Mouse (Mus musculus) liver, postnatal 0 days (tissue): ENCODE results near the gene A530032D15Rik.
"Not testable (repeated sequence)": the region's sequence is repeated elsewhere in the genome, so short reads cannot be mapped to it uniquely, and the experiment has no call there.

Experiments used
- CTCF ChIP-seq: sonication (generic); IDR thresholded peaks from 2 replicates; pipeline ENCODE4 v1.5.1; 2016; ENCODE audit warnings: antibody characterized with exemption, low read depth
- EP300 ChIP-seq: IDR thresholded peaks from 2 replicates; pipeline ENCODE4 v1.6.1; 2016; ENCODE audit warnings: antibody characterized with exemption, low read depth, mild to moderate bottlenecking

DNA sequence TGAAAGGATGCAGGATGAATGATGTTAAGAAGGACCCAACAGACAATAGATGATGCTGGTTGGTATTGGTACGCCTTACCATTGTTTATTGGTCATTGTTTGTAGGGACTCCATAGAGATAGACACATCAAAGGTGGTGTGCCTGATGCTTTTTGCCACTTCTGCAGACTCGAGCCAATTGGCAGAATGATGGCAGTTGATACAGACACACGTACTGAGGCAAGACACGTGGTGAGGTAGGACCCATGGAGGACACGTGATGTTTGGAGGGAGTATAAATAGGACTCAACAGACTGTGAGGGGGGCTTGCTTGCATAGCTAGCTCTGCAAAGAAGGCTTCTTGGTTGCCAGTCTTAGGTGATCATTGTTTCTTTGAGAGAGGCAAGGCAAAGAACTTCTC is 45.5 kb upstream of the A530032D15Rik start:
- not testable (repeated sequence) for TF ChIP-seq CTCF, EP300
